Mouse (Mus musculus): ENCODE results near the gene Cyba. TPM values are rescaled to one million over a fixed set of nuclear protein-coding genes. Genes with fewer than 3 reads are reported as not detected.

Gene Cyba
- polyA plus RNA-seq, 1 experiment from 2014 or later = 647 TPM

DNA sequence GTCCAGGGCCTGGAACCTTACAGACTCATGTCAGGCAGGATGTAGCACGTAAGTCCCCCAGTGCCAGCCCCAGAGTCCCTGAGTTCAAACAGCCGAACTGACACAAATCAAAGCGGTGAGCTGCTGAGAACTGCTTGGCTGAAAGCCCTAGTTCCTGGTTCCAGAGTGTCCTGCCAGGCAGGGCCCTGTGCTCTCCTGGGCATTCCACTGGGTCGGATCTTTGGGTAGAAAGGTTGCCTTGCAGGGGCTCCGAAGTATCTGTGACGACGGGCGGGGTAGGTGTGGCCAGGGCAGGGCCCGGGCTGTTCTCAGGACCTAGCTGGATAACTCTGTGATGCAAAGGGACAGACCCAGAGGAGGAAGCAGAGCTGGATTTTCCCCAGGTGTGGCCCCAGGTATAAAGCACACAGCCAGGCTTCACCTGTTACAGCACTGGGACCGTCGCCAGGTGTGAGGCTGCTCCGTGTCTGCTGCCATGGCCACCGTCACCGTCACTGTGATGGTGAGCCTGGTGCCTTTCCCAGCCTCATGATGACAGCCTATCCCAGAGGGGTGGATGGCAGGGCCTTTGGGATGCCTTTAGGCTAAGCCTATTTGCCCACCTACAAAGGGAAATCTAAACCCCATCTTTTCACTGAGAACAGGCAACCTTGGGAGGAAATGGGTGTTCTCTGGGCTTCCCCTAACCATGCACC lies 11.2 kb downstream of the Cyba start, which contains the start of gene Il17c:
TSS of gene Il17c (plus strand) at position 645 of the 695 bp plus-strand sequence.
- H3K27ac ChIP-seq = no peak within 1 kb of the TSS
- peaks cover 6% of the 10 kb centered on the region; the same call in 1 of the 2 replicates for H3K4me1 ChIP-seq (replicated peaks; ENCODE audit: insufficient read depth, low read length)
- DNase-seq (ENCODE audit: low spot score) = no peak
- no peak within 1 kb of the TSS for H3K9ac ChIP-seq (ENCODE audit: low read depth, low read length)
- H3K9me3 ChIP-seq (replicated peaks; ENCODE audit: low read length) = no peaks in the 10 kb centered on the region
- no peaks in the 10 kb centered on the region for H3K27me3 ChIP-seq (ENCODE audit: insufficient read depth, low read length)
- peaks cover 18% of the 10 kb centered on the region; the same call in 1 of the 2 replicates for H3K36me3 ChIP-seq (ENCODE audit: insufficient read depth, low read length)
- WGBS = 75% methylated on average over 14 of the region's 14 CpGs
- no peak for TF ChIP-seq CTCF (IDR thresholded peaks at IDR 0.05; ENCODE audit: low read depth)
- no peak within 1 kb of the TSS for H3K4me3 ChIP-seq (replicated peaks; ENCODE audit: low read depth, low read length)
- no peak for ATAC-seq (replicated peaks; ENCODE audit: low FRiP score, low read depth)
- H3K4me2 ChIP-seq (ENCODE audit: low read length) = no peak within 1 kb of the TSS

DNA sequence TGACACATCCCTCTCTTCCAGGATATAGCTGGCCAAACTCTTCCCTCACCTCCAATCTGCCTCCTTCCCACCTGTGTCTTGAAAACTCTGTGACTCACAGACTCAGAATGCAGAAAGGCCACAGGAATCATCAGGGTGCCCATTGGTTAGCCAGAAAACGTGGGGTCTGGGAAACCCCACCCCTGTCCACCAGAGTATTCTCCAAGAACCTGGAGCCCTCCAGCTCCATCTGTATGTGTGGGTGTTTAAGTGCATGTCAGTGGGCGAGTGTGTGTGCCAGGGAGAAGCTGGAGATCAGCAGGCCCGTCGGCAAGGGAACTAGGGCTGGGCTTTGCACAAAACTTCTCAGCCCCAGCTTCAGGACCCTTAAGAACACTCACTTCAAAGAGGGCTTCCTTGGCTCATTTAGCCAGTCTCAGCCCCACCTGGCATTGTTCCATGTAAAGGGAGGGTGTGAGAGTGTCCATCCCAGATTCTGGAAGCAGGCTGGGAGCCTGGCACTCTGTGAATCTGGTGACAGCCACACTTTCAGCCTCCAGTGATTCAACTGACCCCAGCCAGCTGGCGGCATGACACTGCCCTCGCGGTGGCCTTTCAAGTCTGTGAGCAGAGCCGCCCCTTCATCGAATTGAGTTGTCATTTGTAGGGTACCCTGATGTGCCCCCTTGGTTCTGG lies 12.7 kb downstream of the Cyba start:
- 55% methylated on average over 9 of the region's 9 CpGs for WGBS
- Histone ChIP-seq H3K4me1 (replicated peaks; ENCODE audit: insufficient read depth, low read length) (peaks cover 6% of the 10 kb centered on the region; the same call in 1 of the 2 replicates), H3K36me3 (ENCODE audit: insufficient read depth, low read length) (peaks cover 33% of the 10 kb centered on the region), H3K9ac (ENCODE audit: low read depth, low read length) (no peak overlapping the region), H3K4me3 (replicated peaks; ENCODE audit: low read depth, low read length) (no peak overlapping the region), H3K27ac (no peak overlapping the region), H3K4me2 (ENCODE audit: low read length) (no peak overlapping the region), H3K9me3 (replicated peaks; ENCODE audit: low read length) (no peaks in the 10 kb centered on the region), H3K27me3 (ENCODE audit: insufficient read depth, low read length) (no peaks in the 10 kb centered on the region)
- DNase-seq (ENCODE audit: low spot score) = no peak
- no peak for ATAC-seq (replicated peaks; ENCODE audit: low FRiP score, low read depth)
- TF ChIP-seq CTCF (IDR thresholded peaks at IDR 0.05; ENCODE audit: low read depth) = no peak

DNA sequence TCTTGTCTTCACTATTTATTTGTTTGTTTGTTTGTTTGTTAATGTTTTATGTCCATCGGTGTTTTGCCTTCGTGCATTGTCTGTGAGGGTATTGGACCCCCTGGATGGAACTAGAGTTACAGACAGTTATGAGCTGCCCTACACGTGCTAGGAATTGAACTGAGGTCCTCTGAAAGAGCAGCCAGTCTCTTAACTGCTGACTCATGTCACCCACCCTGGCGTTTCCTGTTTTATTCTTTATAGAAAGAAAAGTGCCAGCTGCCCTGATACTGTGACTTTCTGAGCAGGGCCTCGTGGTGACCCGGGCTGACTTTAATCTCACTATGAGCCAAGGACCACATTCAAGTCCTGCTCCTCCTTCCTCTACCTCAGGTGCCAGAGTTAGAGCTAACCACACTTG lies 17.2 kb downstream of the Cyba start:
- H3K36me3 ChIP-seq (ENCODE audit: insufficient read depth, low read length) = peaks cover 69% of the 10 kb centered on the region

DNA sequence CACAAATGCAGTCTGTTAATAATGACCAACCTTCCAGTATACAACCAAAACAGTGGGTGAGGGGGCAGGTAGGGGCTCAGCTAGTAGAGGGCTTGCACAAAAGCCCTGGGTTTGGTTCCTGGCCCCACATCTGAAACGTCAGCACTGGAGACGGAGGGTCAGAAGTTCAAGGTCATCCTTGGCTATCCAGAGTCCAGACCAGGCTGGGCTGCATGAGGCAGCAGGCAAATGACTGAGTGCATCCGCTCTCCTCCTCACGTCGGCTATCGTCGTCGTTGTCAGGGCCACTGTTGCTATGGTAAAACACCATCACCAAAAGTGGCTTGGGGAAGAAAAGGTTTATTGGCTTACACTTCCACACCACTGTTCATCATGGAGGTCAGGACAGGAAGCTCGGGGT lies 18.4 kb downstream of the Cyba start:
- Histone ChIP-seq H3K27me3 (ENCODE audit: insufficient read depth, low read length) (no peaks in the 10 kb centered on the region), H3K9ac (ENCODE audit: low read depth, low read length) (no peak overlapping the region), H3K36me3 (ENCODE audit: insufficient read depth, low read length) (peaks cover 69% of the 10 kb centered on the region), H3K4me2 (ENCODE audit: low read length) (no peak overlapping the region), H3K4me1 (replicated peaks; ENCODE audit: insufficient read depth, low read length) (no peaks in the 10 kb centered on the region), H3K9me3 (replicated peaks; ENCODE audit: low read length) (no peaks in the 10 kb centered on the region), H3K4me3 (replicated peaks; ENCODE audit: low read depth, low read length) (no peak overlapping the region), H3K27ac (no peak overlapping the region)
- WGBS = 75% methylated on average over 9 of the region's 9 CpGs
- TF ChIP-seq CTCF (IDR thresholded peaks at IDR 0.05; ENCODE audit: low read depth) = no peak
- no peak for DNase-seq (ENCODE audit: low spot score)
- no peak; the same call in 1 of the 2 replicates for ATAC-seq (replicated peaks; ENCODE audit: low FRiP score, low read depth)

More for the DNA sequence above, 17.2 kb downstream of the Cyba start:
- Histone ChIP-seq H3K27ac (no peak overlapping the region), H3K9me3 (replicated peaks; ENCODE audit: low read length) (no peaks in the 10 kb centered on the region), H3K4me3 (replicated peaks; ENCODE audit: low read depth, low read length) (no peak overlapping the region), H3K27me3 (ENCODE audit: insufficient read depth, low read length) (no peaks in the 10 kb centered on the region), H3K4me1 (replicated peaks; ENCODE audit: insufficient read depth, low read length) (no peaks in the 10 kb centered on the region), H3K9ac (ENCODE audit: low read depth, low read length) (no peak overlapping the region), H3K4me2 (ENCODE audit: low read length) (no peak overlapping the region)
- 82% methylated on average over 6 of the region's 6 CpGs for WGBS
- ATAC-seq (replicated peaks; ENCODE audit: low FRiP score, low read depth) (no peak), DNase-seq (ENCODE audit: low spot score) (no peak)
- no peak for TF ChIP-seq CTCF (IDR thresholded peaks at IDR 0.05; ENCODE audit: low read depth)

DNA sequence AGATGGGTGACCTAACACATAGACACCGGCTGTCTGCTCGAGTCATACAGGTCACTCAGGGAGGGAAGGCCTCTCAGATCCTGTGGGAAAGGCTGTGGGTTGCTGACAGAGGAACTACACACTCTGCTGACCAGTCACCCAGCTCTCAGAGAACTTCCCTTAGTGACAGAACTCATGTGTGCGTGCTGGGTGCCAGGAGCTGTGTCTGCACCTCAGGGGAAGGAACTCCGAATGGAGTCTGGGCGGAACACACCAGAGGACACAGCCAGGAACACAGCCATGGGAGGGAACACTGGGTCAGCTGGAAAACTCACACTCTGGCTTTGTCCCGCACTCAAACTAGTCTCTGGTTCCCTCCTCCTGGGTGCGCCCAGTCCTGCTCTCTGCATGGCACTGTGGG lies 25.1 kb downstream of the Cyba start:
- Histone ChIP-seq H3K4me1 (replicated peaks; ENCODE audit: insufficient read depth, low read length) (no peaks in the 10 kb centered on the region), H3K27ac (no peak overlapping the region), H3K9me3 (replicated peaks; ENCODE audit: low read length) (no peaks in the 10 kb centered on the region), H3K36me3 (ENCODE audit: insufficient read depth, low read length) (peaks cover 76% of the 10 kb centered on the region), H3K4me2 (ENCODE audit: low read length) (no peak overlapping the region), H3K4me3 (replicated peaks; ENCODE audit: low read depth, low read length) (no peak overlapping the region), H3K9ac (ENCODE audit: low read depth, low read length) (no peak overlapping the region), H3K27me3 (ENCODE audit: insufficient read depth, low read length) (no peaks in the 10 kb centered on the region)
- WGBS = 90% methylated on average over 7 of the region's 7 CpGs
- no peak for ATAC-seq (replicated peaks; ENCODE audit: low FRiP score, low read depth)
- TF ChIP-seq CTCF (IDR thresholded peaks at IDR 0.05; ENCODE audit: low read depth) = no peak
- no peak for DNase-seq (ENCODE audit: low spot score)

DNA sequence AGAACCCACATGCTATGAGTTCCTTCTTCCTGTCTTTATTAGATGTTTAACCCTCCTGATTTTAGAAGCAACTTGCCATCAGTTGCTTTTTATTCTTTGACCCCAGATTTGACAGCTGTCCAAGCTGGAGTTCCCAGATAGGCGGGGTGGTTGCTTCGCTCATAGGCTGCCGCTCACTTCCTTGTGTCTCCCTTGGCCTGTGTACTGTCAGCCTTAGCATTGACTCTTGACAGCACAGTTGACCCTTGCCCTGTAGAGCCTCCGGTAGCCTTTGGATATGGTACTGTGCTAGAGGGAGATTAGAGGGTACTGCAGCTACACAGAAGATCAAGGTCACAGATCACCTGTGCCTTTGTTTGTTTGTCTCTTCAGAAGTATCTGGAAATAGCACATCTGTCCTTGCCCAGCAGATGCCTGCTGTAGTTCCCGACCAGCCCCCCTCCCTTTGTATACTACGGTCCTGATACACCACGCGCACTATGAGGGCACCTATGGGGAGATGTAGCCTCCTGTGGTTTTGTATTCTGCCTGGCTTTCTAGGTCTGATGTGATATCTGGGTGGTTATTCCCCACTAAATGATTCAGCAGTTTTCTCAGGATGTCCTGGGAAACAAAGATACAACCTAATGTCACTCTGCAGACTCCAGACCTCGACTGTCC lies 27.5 kb downstream of the Cyba start:
- Histone ChIP-seq H3K4me3 (replicated peaks; ENCODE audit: low read depth, low read length) (no peak overlapping the region), H3K4me1 (replicated peaks; ENCODE audit: insufficient read depth, low read length) (no peaks in the 10 kb centered on the region), H3K27me3 (ENCODE audit: insufficient read depth, low read length) (no peaks in the 10 kb centered on the region), H3K9me3 (replicated peaks; ENCODE audit: low read length) (no peaks in the 10 kb centered on the region), H3K4me2 (ENCODE audit: low read length) (no peak overlapping the region), H3K27ac (no peak overlapping the region), H3K9ac (ENCODE audit: low read depth, low read length) (no peak overlapping the region), H3K36me3 (ENCODE audit: insufficient read depth, low read length) (peaks cover 81% of the 10 kb centered on the region)
- 88% methylated on average over 9 of the region's 9 CpGs for WGBS
- ATAC-seq (replicated peaks; ENCODE audit: low FRiP score, low read depth) = no peak
- no peak for TF ChIP-seq CTCF (IDR thresholded peaks at IDR 0.05; ENCODE audit: low read depth)
- no peak for DNase-seq (ENCODE audit: low spot score)

Measured in kidney, postnatal 0 days (tissue).